Mouse (Mus musculus) hindbrain, embryonic 15.5 days (tissue): ENCODE measurements around the gene Chd6. TPM values are rescaled to one million over a fixed set of nuclear protein-coding genes. Genes with fewer than 3 reads are reported as not detected.

Experiments used
- ATAC-seq: fragments of 200-750 bp; cut with Nextera tagmentation; 2 replicates; pipeline ENCODE4 v1.8.0; 2017; ENCODE audit warnings: low read depth, moderate number of reproducible peaks, moderate TSS enrichment; ENCODE audit not compliant: low FRiP score
- H3K27ac ChIP-seq: fragments of 300-500 bp; sonication (generic); replicated peaks from 2 replicates; pipeline ENCODE4 v1.5.1; 2015; ENCODE audit warnings: mild to moderate bottlenecking, inconsistent platforms
- H3K27me3 ChIP-seq: fragments of 300-500 bp; sonication (generic); 2 replicates; pipeline ENCODE4 v1.6.1; 2015; ENCODE audit warnings: control low read depth, inconsistent platforms
- H3K36me3 ChIP-seq: fragments of 300-500 bp; sonication (generic); 2 replicates; pipeline ENCODE4 v1.6.1; 2015; ENCODE audit warnings: control low read depth, inconsistent platforms
- H3K4me1 ChIP-seq: fragments of 300-500 bp; sonication (generic); replicated peaks from 2 replicates; pipeline ENCODE4 v1.6.1; 2015; ENCODE audit warnings: control low read depth, inconsistent platforms
- H3K4me2 ChIP-seq: fragments of 300-500 bp; sonication (generic); 2 replicates; pipeline ENCODE4 v1.6.1; 2015; ENCODE audit warnings: moderate library complexity, mild to moderate bottlenecking, inconsistent platforms
- H3K4me3 ChIP-seq: fragments of 300-500 bp; sonication (generic); 2 replicates; pipeline ENCODE4 v1.5.1; 2015; ENCODE audit warnings: mild to moderate bottlenecking, inconsistent platforms
- H3K9ac ChIP-seq: fragments of 300-500 bp; sonication (generic); 2 replicates; pipeline ENCODE4 v1.6.1; 2015; ENCODE audit warnings: inconsistent platforms
- H3K9me3 ChIP-seq: fragments of 300-500 bp; sonication (generic); 2 replicates; pipeline ENCODE4 v1.6.1; 2016; ENCODE audit warnings: control low read depth, inconsistent platforms
- WGBS: fragments of 180-500 bp; shearing (Covaris S2); methylation state at CpG from one replicate; pipeline ENCODE4 v1.1.7; 2015; 5-methylcytosine and 5-hydroxymethylcytosine counted together
- polyA plus RNA-seq: library from polyadenylated mRNA; unstranded; fragments of >200 nt; fragmentation: Nextera tagmentation; extraction: Ambion mirVana; gene quantifications from 2 replicates; pipeline ENCODE4 v1.2.1, GENCODE M21; 2015

Chd6 gene
- polyA plus RNA-seq, 1 experiment from 2014 or later, result 33.9 TPM

DNA sequence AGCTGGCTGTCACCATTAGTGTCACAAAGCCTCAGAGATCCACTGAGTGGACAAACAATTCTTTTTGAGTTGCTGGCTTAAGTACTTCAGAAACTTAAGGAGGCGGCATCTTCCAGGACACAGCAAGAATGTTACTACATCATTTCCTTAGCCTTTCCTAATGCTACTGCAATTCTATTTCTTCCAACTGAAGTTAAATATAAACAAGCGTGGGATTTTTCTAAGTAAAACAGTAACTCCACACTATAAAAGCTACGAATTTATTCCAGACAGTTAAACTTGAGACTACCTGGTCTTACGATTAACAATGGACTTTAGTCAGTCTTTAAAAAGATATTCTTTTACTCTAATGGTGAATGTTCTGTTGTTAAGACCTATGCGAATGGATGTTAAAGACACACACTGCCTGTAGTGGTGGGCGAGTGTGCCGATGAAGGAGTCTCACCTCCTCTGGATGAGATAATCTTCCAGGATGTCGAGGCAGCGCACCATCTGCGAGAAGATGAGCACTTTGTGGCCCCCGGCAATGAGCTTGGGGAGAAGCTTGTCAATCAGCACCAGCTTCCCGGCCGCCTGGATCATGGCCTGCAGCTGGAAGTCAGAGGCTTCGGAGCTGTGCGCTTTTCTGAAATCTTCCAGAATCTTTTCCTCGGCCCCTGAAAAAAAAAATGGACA, 96.2 kb downstream of the Chd6 start:
- Histone ChIP-seq H3K4me1 (no peaks in the 10 kb centered on the region), H3K4me2 (no peak overlapping the region), H3K4me3 (no peak overlapping the region), H3K27me3 (no peaks in the 10 kb centered on the region), H3K36me3 (peaks cover 82% of the 10 kb centered on the region), H3K27ac (no peak overlapping the region), H3K9ac (no peak overlapping the region), H3K9me3 (no peaks in the 10 kb centered on the region)
- WGBS, result 95% methylated on average over 16 of the region's 16 CpGs
- no peak for ATAC-seq

- H3K9ac ChIP-seq, result no peak overlapping the region
- no peak overlapping the region for H3K4me3 ChIP-seq
- no peak overlapping the region for H3K4me2 ChIP-seq
- peaks cover 24% of the 10 kb centered on the region for H3K36me3 ChIP-seq
- H3K27ac ChIP-seq, result no peak overlapping the region
- no peaks in the 10 kb centered on the region for H3K27me3 ChIP-seq
- ATAC-seq, result no peak
- H3K4me1 ChIP-seq, result no peaks in the 10 kb centered on the region
- 71% methylated on average over 3 of the region's 3 CpGs for WGBS
- H3K9me3 ChIP-seq, result no peaks in the 10 kb centered on the region
Observed at GRCm38 (mm10) chr2:161004338-161004737, 104.5 kb downstream of the Chd6 start.

DNA sequence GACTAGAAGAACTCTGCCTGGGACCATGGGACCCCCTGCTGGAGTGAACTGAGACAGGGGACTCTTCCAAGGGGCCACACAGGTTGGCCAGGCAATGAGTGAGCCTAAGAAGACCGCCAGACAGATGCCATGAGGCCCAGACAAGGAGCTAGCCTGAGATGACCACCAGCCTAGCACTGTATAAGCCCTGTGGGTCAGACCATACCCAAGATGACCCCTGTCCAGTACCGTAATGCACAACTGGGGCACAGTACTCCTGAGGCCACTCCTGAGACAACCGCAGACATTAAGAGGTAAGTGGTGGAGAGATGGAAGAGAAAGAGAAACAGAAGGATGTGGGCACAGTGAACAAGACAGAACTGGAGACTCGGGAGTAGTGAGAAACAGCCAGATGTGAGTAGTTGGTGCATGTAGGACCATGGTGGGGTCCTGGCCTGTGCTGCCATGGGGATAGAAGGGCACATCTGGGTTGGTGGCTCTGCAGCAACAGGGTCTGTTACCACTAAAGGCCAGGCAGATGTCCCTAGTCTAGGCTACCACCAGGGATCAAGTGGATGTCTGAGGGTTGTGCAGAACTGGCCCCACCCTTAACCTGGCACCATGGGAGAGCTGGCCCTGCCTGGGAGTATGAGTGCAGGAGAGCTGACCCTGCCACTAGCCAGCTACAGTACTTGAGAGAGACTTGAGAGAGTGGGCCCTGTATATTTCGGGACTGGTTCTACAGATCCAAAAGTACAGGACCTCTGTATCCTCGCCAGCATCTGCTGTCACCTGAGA, 111.7 kb downstream of the Chd6 start:
- H3K9ac ChIP-seq, result no peak overlapping the region
- no peak overlapping the region for H3K27ac ChIP-seq
- WGBS, result 95% methylated on average over 6 of the region's 6 CpGs
- peaks cover 15% of the 10 kb centered on the region for H3K36me3 ChIP-seq
- no peak overlapping the region for H3K4me2 ChIP-seq
- H3K4me1 ChIP-seq, result no peaks in the 10 kb centered on the region
- H3K4me3 ChIP-seq, result no peak overlapping the region
- H3K9me3 ChIP-seq, result no peaks in the 10 kb centered on the region
- no peaks in the 10 kb centered on the region for H3K27me3 ChIP-seq
- ATAC-seq, result no peak

- H3K4me3 ChIP-seq, result no peak overlapping the region
- no peaks in the 10 kb centered on the region for H3K27me3 ChIP-seq
- H3K9me3 ChIP-seq, result no peaks in the 10 kb centered on the region
- no peak overlapping the region for H3K4me2 ChIP-seq
- no peaks in the 10 kb centered on the region for H3K4me1 ChIP-seq
- no peak for ATAC-seq
- H3K36me3 ChIP-seq, result peaks cover 37% of the 10 kb centered on the region
- 64% methylated on average over 1 of the region's 1 CpGs for WGBS
- no peak overlapping the region for H3K27ac ChIP-seq
- no peak overlapping the region for H3K9ac ChIP-seq
Observed at GRCm38 (mm10) chr2:160994181-160994580, 114.7 kb downstream of the Chd6 start.

DNA sequence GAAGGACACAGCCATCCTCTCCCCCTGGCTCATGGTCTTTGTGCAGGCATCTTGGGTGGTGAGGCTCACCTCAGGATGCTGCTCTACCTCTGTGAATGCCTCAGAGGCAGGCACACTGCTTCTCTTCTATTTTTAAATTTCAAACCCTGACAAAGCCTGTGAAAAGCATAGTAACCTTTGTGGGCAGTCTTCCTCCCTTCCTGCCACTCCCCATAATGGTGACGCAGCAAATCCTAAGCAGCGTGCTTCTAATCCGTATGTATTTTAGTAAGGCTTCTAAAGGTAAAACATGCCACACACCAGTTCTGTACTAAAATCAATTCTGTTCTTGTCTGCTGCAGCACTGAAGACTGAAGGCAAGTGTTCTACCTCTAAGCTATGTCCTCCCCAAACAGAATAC, 116.4 kb downstream of the Chd6 start:
- Histone ChIP-seq H3K4me1 (no peaks in the 10 kb centered on the region), H3K27me3 (no peaks in the 10 kb centered on the region), H3K4me3 (no peak overlapping the region), H3K4me2 (no peak overlapping the region), H3K9ac (no peak overlapping the region), H3K9me3 (no peaks in the 10 kb centered on the region), H3K36me3 (peaks cover 46% of the 10 kb centered on the region), H3K27ac (no peak overlapping the region)
- WGBS, result 98% methylated on average over 3 of the region's 3 CpGs
- ATAC-seq, result no peak

GRCm38 (mm10) chr2:160990339-160991070, 118.4 kb downstream of the Chd6 start:
- Histone ChIP-seq H3K9me3 (no peaks in the 10 kb centered on the region), H3K4me1 (no peaks in the 10 kb centered on the region), H3K27ac (no peak overlapping the region), H3K4me2 (no peak overlapping the region), H3K27me3 (no peaks in the 10 kb centered on the region), H3K36me3 (peaks cover 54% of the 10 kb centered on the region), H3K4me3 (no peak overlapping the region), H3K9ac (no peak overlapping the region)
- ATAC-seq, result no peak
- 84% methylated on average over 6 of the region's 6 CpGs for WGBS

DNA sequence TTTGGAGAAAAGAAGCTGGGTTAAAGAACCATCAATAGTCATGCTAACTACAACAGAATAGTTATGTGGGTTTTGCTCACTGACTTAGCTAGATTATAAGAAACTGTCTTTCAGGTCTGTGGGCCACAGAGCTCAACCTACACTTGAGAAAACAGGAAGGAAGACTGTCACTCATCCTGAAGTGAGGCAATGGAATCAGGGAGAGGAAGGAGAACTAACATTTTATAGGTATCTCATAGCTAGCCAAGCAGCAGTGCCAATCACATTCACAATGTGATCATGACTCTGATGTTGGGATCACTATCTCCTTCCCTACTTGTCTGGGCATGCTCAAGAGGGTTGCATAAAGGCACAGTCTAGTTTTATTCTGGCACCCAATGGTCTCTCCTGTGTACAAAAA, 121.4 kb downstream of the Chd6 start:
- H3K4me1 ChIP-seq, result no peaks in the 10 kb centered on the region
- no peaks in the 10 kb centered on the region for H3K9me3 ChIP-seq
- H3K27me3 ChIP-seq, result no peaks in the 10 kb centered on the region
- H3K9ac ChIP-seq, result no peak overlapping the region
- H3K27ac ChIP-seq, result no peak overlapping the region
- no peak overlapping the region for H3K4me2 ChIP-seq
- no peak for ATAC-seq
- H3K36me3 ChIP-seq, result peaks cover 76% of the 10 kb centered on the region
- H3K4me3 ChIP-seq, result no peak overlapping the region

- no peaks in the 10 kb centered on the region for H3K4me1 ChIP-seq
- ATAC-seq, result no peak
- 89% methylated on average over 3 of the region's 3 CpGs for WGBS
- no peak overlapping the region for H3K27ac ChIP-seq
- no peak overlapping the region for H3K9ac ChIP-seq
- no peak overlapping the region for H3K4me3 ChIP-seq
- no peaks in the 10 kb centered on the region for H3K9me3 ChIP-seq
- H3K27me3 ChIP-seq, result no peaks in the 10 kb centered on the region
- H3K36me3 ChIP-seq, result peaks cover 78% of the 10 kb centered on the region
- H3K4me2 ChIP-seq, result no peak overlapping the region
Observed at GRCm38 (mm10) chr2:160982636-160983035, 126.2 kb downstream of the Chd6 start.

- peaks cover 78% of the 10 kb centered on the region for H3K36me3 ChIP-seq
Observed at GRCm38 (mm10) chr2:160981791-160982190, 127.1 kb downstream of the Chd6 start.

GRCm38 (mm10) chr2:160978651-160979050, 130.2 kb downstream of the Chd6 start:
- Histone ChIP-seq H3K4me3 (no peak overlapping the region), H3K27ac (no peak overlapping the region), H3K9ac (no peak overlapping the region), H3K4me1 (no peaks in the 10 kb centered on the region), H3K4me2 (no peak overlapping the region), H3K27me3 (no peaks in the 10 kb centered on the region), H3K9me3 (no peaks in the 10 kb centered on the region), H3K36me3 (peaks cover 72% of the 10 kb centered on the region)
- no peak for ATAC-seq
- 93% methylated on average over 1 of the region's 1 CpGs for WGBS

More at GRCm38 (mm10) chr2:160981791-160982190, 127.1 kb downstream of the Chd6 start:
- Histone ChIP-seq H3K9ac (no peak overlapping the region), H3K9me3 (no peaks in the 10 kb centered on the region), H3K4me1 (no peaks in the 10 kb centered on the region), H3K27me3 (no peaks in the 10 kb centered on the region), H3K4me2 (no peak overlapping the region), H3K4me3 (no peak overlapping the region), H3K27ac (no peak overlapping the region)
- no peak for ATAC-seq
- WGBS, result 92% methylated on average over 6 of the region's 6 CpGs

- 78% methylated on average over 1 of the region's 1 CpGs for WGBS
- peaks cover 60% of the 10 kb centered on the region for H3K36me3 ChIP-seq
Observed at GRCm38 (mm10) chr2:160977248-160977647, 131.6 kb downstream of the Chd6 start.

DNA sequence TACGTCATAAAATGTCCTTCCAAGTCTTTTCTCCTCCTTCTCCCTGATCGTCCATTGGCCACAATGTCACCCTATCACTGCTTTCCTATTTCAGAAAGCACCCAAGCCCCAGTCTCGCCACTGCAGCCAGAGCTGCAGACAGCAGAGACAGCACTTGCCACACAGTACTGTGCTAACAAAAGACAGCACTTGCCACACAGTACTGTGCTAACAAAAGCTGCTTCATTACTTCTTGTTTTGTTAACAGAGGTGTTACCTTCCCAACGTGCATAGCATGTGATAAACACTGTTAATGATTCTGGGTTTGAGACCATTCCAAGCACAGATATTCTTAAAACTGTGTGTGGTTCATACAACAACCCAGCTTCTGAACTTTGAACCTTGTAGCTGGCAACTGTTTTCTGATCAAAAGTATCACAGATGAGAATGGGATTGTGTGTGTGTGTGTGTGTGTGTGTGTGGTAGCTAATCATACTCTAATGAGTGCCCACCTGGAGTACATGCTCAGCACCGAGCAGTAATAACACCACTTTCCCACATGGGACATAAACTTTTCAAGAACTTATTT, 135.1 kb downstream of the Chd6 start:
- H3K36me3 ChIP-seq, result peaks cover 32% of the 10 kb centered on the region
- H3K4me2 ChIP-seq, result no peak overlapping the region
- ATAC-seq, result no peak
- H3K4me3 ChIP-seq, result no peak overlapping the region
- H3K27me3 ChIP-seq, result no peaks in the 10 kb centered on the region
- 89% methylated on average over 5 of the region's 5 CpGs for WGBS
- no peak overlapping the region for H3K9ac ChIP-seq
- no peaks in the 10 kb centered on the region for H3K9me3 ChIP-seq
- H3K27ac ChIP-seq, result no peak overlapping the region
- peaks cover 8% of the 10 kb centered on the region; the same call in 1 of the 2 replicates for H3K4me1 ChIP-seq

More at GRCm38 (mm10) chr2:160977248-160977647, 131.6 kb downstream of the Chd6 start:
- Histone ChIP-seq H3K9me3 (no peaks in the 10 kb centered on the region), H3K27me3 (no peaks in the 10 kb centered on the region), H3K27ac (no peak overlapping the region), H3K9ac (no peak overlapping the region), H3K4me2 (no peak overlapping the region), H3K4me1 (peaks cover 6% of the 10 kb centered on the region; the same call in 1 of the 2 replicates), H3K4me3 (no peak overlapping the region)
- ATAC-seq, result no peak
